Mouse (Mus musculus) embryonic fibroblast, embryonic 13.5 days (primary cell): ENCODE results near the gene Telo2.

Experiments
- CTCF ChIP-seq: IDR thresholded peaks from 2 replicates; pipeline ENCODE4 v1.5.1; 2011; ENCODE audit warnings: mild to moderate bottlenecking, control low read depth, low read length, moderate library complexity, borderline replicate concordance; ENCODE audit not compliant: insufficient read depth
- POLR2A ChIP-seq: IDR thresholded peaks from 2 replicates; pipeline ENCODE4 v1.6.1; 2011; ENCODE audit warnings: low read depth, mild to moderate bottlenecking, control low read depth, low read length, moderate library complexity

- TF ChIP-seq CTCF = no peak
- TF ChIP-seq POLR2A = no peak
Measured at GRCm38 (mm10) chr17:25096221-25096620, 19.5 kb downstream of the Telo2 start.
